Mouse (Mus musculus): ENCODE measurements around the gene Ube2e1. TPM values are rescaled to one million over a fixed set of nuclear protein-coding genes. Genes with fewer than 3 reads are reported as not detected.

Gene Ube2e1
- polyA plus RNA-seq, 1 experiment: 105 TPM

DNA sequence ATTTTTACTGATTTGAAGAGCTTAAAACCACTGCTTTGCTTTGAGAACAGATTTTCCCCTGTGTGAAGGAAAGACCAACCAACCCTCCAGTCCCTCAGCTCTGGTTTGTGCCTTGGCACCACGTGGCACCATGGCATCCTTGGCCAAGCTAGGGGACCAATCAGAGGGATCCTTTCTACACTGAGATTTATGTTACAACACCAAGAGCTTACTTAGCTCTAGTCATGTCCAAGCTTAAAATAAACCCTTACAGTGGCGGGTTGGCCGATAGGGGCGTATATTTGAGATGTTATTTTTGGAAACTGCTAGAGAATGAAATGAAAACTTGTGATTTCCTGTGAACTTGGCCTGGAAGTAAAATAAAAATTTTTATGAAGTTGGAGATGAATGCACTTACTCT is 11.9 kb upstream of the Ube2e1 start:
- no peak overlapping the region for H3K4me3 ChIP-seq (replicated peaks; ENCODE audit: insufficient read depth, low read depth, low read length)
- H3K4me1 ChIP-seq (ENCODE audit: control insufficient read depth, insufficient read depth, low read length): peaks cover 13% of the 10 kb centered on the region; the same call in 1 of the 2 replicates
- DNase-seq: no peak
- 88% methylated on average over 4 of the region's 4 CpGs for WGBS
- TF ChIP-seq POLR2A (IDR thresholded peaks at IDR 0.05; ENCODE audit: borderline replicate concordance, insufficient read depth, low read length) (no peak), CTCF (IDR thresholded peaks at IDR 0.05; ENCODE audit: borderline replicate concordance, insufficient read depth, low read depth, low read length) (no peak)
- no peak overlapping the region for H3K27ac ChIP-seq (ENCODE audit: insufficient read depth, low read length)
- no peaks in the 10 kb centered on the region; the same call in 1 of the 2 replicates for H3K27me3 ChIP-seq (ENCODE audit: control insufficient read depth, insufficient read depth, low read length)

DNA sequence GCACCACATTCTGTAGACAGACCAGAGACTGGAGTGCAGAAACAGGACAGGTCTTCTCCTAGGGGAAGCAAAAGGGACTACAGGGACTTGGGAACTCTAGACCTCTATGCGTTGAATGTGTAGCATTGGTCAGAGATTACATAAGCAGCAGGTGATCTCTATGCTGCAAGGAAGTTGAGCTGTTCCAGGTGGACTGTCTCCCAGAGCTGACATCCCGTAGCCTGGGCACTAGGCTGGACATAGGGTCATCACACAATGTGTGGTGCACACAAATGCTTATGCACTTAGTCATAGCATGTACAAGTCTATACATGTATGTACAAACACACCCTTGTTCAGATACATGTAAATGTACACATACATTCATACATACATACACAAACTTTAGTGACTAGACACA is 11.1 kb upstream of the Ube2e1 start:
- Histone ChIP-seq H3K27me3 (ENCODE audit: control insufficient read depth, insufficient read depth, low read length) (no peaks in the 10 kb centered on the region; the same call in 1 of the 2 replicates), H3K4me1 (ENCODE audit: control insufficient read depth, insufficient read depth, low read length) (peaks cover 13% of the 10 kb centered on the region; the same call in 1 of the 2 replicates), H3K4me3 (replicated peaks; ENCODE audit: insufficient read depth, low read depth, low read length) (no peak overlapping the region), H3K27ac (ENCODE audit: insufficient read depth, low read length) (no peak overlapping the region)
- no peak for DNase-seq
- WGBS: 94% methylated on average over 2 of the region's 2 CpGs
- TF ChIP-seq POLR2A (IDR thresholded peaks at IDR 0.05; ENCODE audit: borderline replicate concordance, insufficient read depth, low read length): no peak
- TF ChIP-seq CTCF (IDR thresholded peaks at IDR 0.05; ENCODE audit: borderline replicate concordance, insufficient read depth, low read depth, low read length): no peak

DNA sequence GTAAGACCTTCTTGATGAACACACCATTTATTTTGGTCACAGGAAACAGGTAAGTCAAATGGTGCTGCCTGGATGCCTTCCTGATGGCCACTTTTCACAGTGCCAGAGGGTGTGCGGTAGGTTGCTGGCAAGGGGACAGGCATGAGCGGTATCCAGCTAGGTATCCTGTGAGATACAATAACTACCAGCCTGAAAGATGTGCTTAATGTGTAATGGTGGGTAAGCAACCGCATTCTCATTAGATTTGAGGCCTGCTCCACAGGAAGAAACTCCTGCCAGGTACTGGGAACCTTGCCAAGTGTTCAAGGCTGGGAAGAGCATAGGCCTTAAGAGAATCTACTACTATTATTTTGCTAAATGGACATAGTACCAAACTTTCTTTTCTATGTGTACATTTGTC is 9.4 kb upstream of the Ube2e1 start:
- Histone ChIP-seq H3K27me3 (ENCODE audit: control insufficient read depth, insufficient read depth, low read length) (no peaks in the 10 kb centered on the region; the same call in 1 of the 2 replicates), H3K27ac (ENCODE audit: insufficient read depth, low read length) (no peak overlapping the region), H3K4me3 (replicated peaks; ENCODE audit: insufficient read depth, low read depth, low read length) (no peak overlapping the region), H3K4me1 (ENCODE audit: control insufficient read depth, insufficient read depth, low read length) (peaks cover 13% of the 10 kb centered on the region; the same call in 1 of the 2 replicates)
- peak; percentile 73 to 86 for DNase-seq
- TF ChIP-seq CTCF (IDR thresholded peaks at IDR 0.05; ENCODE audit: borderline replicate concordance, insufficient read depth, low read depth, low read length) (no peak), POLR2A (IDR thresholded peaks at IDR 0.05; ENCODE audit: borderline replicate concordance, insufficient read depth, low read length) (no peak)
- WGBS: 11% methylated on average over 3 of the region's 3 CpGs

DNA sequence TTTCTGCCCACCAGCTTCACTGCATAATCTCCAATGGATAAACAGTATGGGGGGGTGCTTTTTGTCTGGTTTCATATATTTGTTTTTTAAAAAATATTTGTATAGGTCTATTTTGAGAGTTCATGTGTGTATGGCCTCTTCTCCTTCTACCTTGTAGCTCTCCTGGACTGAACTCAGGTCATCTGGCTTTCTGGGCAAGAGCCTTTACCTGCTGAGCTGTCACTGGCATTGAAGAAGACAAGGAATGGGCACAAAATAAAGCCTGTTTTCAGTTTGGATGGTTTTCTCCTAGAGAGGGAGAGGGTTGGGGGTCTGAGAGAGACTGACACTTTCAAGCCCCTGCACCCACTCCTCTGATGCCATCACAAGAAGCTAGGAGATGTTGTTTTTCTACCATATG is 4.4 kb upstream of the Ube2e1 start:
- H3K4me1 ChIP-seq (ENCODE audit: control insufficient read depth, insufficient read depth, low read length): peaks cover 13% of the 10 kb centered on the region; the same call in 1 of the 2 replicates
- TF ChIP-seq POLR2A (IDR thresholded peaks at IDR 0.05; ENCODE audit: borderline replicate concordance, insufficient read depth, low read length) (no peak), CTCF (IDR thresholded peaks at IDR 0.05; ENCODE audit: borderline replicate concordance, insufficient read depth, low read depth, low read length) (no peak)
- H3K27me3 ChIP-seq (ENCODE audit: control insufficient read depth, insufficient read depth, low read length): no peaks in the 10 kb centered on the region
- no peak overlapping the region for H3K4me3 ChIP-seq (replicated peaks; ENCODE audit: insufficient read depth, low read depth, low read length)
- no peak overlapping the region for H3K27ac ChIP-seq (ENCODE audit: insufficient read depth, low read length)
- DNase-seq: peak in 1 of 2 experiments; percentile 62

DNA sequence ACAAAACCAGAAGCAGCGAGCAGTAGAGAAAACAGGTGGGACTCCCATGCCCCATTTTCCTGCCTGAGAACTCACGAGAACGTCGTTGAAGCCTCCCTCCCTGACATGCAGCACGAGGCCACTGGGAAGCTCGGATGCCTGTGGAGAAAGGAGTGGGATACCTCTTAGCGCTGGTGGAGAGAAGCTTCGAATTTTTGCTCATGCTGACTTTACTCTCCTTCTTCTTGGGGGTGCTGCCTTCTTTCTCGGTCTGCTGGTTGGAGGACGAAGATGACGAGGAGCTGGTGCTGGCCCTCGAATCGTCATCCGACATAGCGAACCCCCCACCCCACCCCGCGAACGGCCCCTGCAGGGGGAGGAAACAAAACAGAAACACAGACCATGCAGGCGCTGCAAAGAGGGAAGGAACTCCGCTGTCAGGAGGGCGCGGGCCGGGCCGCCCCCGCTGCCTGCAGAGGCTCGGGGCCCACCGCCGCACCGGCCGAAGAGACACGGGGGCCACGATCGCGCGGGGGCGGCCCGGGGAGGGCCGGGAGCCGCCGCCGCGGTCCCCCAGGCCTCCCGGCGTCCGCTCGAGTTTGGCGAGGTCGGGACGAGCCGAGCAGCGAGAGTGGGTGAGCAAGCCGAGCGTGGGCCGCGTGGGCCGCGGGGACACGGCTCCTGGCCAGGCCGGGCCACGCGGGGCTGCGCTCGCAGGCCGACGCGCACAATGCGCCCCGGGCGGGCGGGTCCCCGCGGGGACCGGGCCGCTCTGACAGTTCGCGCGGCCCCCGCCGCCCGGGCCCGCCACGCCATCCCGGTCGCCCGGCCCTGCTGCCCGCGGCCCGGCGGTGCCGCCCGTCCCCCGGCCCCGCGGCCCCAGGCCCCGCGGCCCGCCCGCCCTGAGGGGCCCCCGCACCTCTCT is 618 bp downstream of the Ube2e1 start:
- Histone ChIP-seq H3K4me1 (ENCODE audit: control insufficient read depth, insufficient read depth, low read length) (peaks cover 3% of the 10 kb centered on the region; the same call in 1 of the 2 replicates), H3K27me3 (ENCODE audit: control insufficient read depth, insufficient read depth, low read length) (no peaks in the 10 kb centered on the region), H3K4me3 (replicated peaks; ENCODE audit: insufficient read depth, low read depth, low read length) (peak overlapping the region; percentile 57), H3K27ac (ENCODE audit: insufficient read depth, low read length) (no peak overlapping the region)
- WGBS: 1% methylated on average over 98 of the region's 99 CpGs
- DNase-seq: peak; percentile 34 to 55
- TF ChIP-seq POLR2A (IDR thresholded peaks at IDR 0.05; ENCODE audit: borderline replicate concordance, insufficient read depth, low read length) (no peak), CTCF (IDR thresholded peaks at IDR 0.05; ENCODE audit: borderline replicate concordance, insufficient read depth, low read depth, low read length) (no peak)

DNA sequence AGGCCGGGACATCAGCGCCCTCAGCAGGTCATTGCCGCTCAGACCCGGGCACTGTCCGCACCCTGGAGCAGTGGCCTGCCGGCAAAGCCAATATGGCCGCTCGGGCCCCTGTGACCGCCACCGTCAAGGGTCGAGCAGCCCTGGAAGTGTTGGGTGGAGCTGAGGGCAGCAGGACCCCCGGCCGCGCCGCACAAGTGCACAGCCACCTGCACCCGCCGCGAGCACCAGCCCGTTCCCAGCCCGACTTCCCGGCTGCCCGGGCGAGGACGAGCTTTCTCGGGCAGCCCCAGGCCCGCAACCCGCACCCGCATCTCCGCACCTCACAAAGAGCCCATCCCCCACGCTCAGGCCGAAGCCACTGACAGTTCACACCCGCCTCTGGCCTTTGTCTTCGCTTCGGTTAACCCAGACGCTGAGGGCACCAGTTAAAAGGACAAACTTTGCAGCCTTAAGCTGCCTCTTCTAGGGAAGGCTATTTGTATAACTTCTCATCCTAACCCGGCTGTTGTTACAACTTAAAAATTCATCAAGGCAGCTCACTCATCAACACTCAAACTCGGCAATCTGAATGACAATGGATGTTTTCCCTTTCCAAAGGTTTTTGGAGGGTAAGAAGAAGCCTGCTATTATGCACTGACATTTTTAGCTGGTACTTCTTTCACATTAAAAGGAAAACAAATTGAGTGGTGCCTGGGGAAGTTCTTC is 4.5 kb downstream of the Ube2e1 start:
- no peak overlapping the region for H3K27ac ChIP-seq (ENCODE audit: insufficient read depth, low read length)
- peak overlapping the region; percentile 30 for H3K4me3 ChIP-seq (replicated peaks; ENCODE audit: insufficient read depth, low read depth, low read length)
- peak; percentile 30 to 38 for DNase-seq
- WGBS: 8% methylated on average over 36 of the region's 37 CpGs
- H3K27me3 ChIP-seq (ENCODE audit: control insufficient read depth, insufficient read depth, low read length): no peaks in the 10 kb centered on the region
- no peaks in the 10 kb centered on the region for H3K4me1 ChIP-seq (ENCODE audit: control insufficient read depth, insufficient read depth, low read length)
- TF ChIP-seq POLR2A (IDR thresholded peaks at IDR 0.05; ENCODE audit: borderline replicate concordance, insufficient read depth, low read length): no peak
- no peak for TF ChIP-seq CTCF (IDR thresholded peaks at IDR 0.05; ENCODE audit: borderline replicate concordance, insufficient read depth, low read depth, low read length)

DNA sequence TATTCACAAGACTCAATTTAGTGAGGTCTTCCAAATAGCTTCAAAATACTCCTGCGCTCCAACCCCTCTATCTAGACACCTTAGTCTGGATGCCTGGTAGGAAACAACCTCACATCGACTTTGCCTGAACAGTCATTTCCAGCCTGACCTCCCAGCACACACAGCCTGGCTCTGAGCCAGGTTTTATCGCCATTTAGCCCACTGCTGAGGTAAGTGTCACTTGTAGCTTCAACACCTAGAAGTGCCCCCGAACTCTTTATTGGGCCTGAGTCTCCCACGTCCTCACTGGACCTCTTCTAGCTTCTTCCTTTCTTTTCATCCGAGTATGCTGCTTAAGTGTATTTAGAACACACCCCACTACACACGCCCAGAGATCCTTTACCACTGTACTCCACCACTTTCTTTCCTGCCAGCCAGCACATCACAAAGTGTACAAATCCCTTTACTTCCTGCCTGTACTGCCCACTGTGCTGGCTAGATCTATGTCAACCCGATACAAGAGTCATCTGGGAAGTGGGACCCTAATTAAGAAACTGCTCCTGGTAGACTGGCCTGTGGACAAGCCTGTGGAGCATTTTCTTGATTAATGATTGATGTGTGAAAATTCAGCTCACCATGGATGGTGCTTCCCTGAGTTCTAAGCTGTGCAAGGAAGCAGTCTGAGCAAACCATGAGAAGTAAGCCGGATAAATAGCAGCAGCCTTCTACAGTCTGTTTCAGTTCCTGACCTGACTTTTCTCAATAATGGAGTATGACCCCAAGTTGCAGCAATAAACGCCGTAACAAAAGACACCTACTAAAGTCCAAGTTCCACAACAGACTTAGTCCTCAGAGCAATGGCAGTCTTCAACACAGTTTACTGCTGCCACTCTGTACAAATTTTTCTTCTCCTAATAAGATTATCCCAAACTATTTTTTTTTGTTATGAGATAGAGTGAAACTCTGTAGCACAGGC is 13.9 kb downstream of the Ube2e1 start:
- TF ChIP-seq POLR2A (IDR thresholded peaks at IDR 0.05; ENCODE audit: borderline replicate concordance, insufficient read depth, low read length) (no peak), CTCF (IDR thresholded peaks at IDR 0.05; ENCODE audit: borderline replicate concordance, insufficient read depth, low read depth, low read length) (no peak)
- Histone ChIP-seq H3K27ac (ENCODE audit: insufficient read depth, low read length) (no peak overlapping the region), H3K4me1 (ENCODE audit: control insufficient read depth, insufficient read depth, low read length) (no peaks in the 10 kb centered on the region), H3K4me3 (replicated peaks; ENCODE audit: insufficient read depth, low read depth, low read length) (no peak overlapping the region), H3K27me3 (ENCODE audit: control insufficient read depth, insufficient read depth, low read length) (no peaks in the 10 kb centered on the region)
- WGBS: 77% methylated on average over 11 of the region's 11 CpGs
- no peak for DNase-seq

Data from cerebellum, adult 2 months (tissue).